Mouse (Mus musculus) splenic B cell, adult 2 months (primary cell): ENCODE measurements around the gene Hs6st3.

Experiments
- DNase-seq: peaks from one replicate; pipeline ENCODE4 v3.0.0-alpha.2; 2011; ENCODE audit warnings: low read depth, low spot score
- H3K27me3 ChIP-seq: 2 replicates; pipeline ENCODE4 v1.6.1; 2012; ENCODE audit warnings: mild to moderate bottlenecking, low read length, moderate library complexity, mixed read lengths; ENCODE audit not compliant: control insufficient read depth, poor library complexity, insufficient read depth, severe bottlenecking
- H3K36me3 ChIP-seq: 2 replicates; pipeline ENCODE4 v1.6.1; 2012; ENCODE audit warnings: mild to moderate bottlenecking, low read length, moderate library complexity, mixed read lengths; ENCODE audit not compliant: control insufficient read depth, poor library complexity, insufficient read depth, severe bottlenecking

Hs6st3 gene

DNA sequence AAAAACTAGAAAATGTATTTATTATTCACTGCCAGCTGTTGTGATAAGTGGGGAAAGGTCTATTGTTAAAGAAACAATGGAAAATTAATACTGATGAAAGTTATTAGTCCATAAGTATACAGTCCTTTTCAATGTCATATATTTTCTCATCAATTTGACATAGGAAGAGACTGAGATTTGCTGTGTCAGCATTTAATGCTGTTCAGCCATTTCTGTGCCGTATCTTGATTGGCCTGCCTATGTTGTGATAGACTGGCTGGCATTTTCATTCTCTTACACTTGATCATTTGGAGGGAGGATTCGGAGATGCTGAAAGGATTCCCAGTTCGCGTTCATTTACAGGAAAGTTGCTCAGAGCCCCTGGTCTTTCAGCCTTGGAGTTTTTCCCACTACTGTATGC, 735.5 kb downstream of the Hs6st3 start:
- Histone ChIP-seq H3K27me3 (no peaks in the 10 kb centered on the region), H3K36me3 (no peaks in the 10 kb centered on the region)
- no peak for DNase-seq

GRCm38 (mm10) chr14:119892922-119893321, 754.8 kb downstream of the Hs6st3 start:
- Histone ChIP-seq H3K27me3 (no peaks in the 10 kb centered on the region), H3K36me3 (no peaks in the 10 kb centered on the region)
- no peak for DNase-seq

DNA sequence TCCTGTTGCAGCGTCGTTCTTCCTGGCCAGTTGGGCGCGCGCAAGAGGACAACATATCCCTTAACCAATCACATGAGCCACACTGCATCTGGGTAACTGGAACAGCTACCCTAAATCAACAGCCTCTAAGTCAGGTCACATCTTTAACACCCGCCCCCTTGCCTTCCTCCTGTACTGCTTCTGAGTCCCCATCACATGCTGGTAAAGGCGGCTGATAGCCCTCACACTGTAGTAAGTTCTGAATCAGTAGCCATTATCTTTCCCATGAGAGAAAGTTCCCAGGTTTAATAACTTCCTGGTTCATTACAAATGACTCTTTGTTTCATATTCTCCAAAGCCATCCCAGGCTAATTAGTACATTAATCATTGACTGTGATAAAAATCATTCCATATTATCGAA, 757.0 kb downstream of the Hs6st3 start:
- no peaks in the 10 kb centered on the region for H3K36me3 ChIP-seq

GRCm38 (mm10) chr14:119895765-119896465, 757.8 kb downstream of the Hs6st3 start:
- H3K27me3 ChIP-seq: no peaks in the 10 kb centered on the region
- no peak for DNase-seq
- no peaks in the 10 kb centered on the region for H3K36me3 ChIP-seq

More for the DNA sequence above, 757.0 kb downstream of the Hs6st3 start:
- no peaks in the 10 kb centered on the region for H3K27me3 ChIP-seq
- DNase-seq: no peak

GRCm38 (mm10) chr14:119902486-119902885, 764.3 kb downstream of the Hs6st3 start:
- DNase-seq: no peak
- no peaks in the 10 kb centered on the region for H3K27me3 ChIP-seq
- no peaks in the 10 kb centered on the region for H3K36me3 ChIP-seq

DNA sequence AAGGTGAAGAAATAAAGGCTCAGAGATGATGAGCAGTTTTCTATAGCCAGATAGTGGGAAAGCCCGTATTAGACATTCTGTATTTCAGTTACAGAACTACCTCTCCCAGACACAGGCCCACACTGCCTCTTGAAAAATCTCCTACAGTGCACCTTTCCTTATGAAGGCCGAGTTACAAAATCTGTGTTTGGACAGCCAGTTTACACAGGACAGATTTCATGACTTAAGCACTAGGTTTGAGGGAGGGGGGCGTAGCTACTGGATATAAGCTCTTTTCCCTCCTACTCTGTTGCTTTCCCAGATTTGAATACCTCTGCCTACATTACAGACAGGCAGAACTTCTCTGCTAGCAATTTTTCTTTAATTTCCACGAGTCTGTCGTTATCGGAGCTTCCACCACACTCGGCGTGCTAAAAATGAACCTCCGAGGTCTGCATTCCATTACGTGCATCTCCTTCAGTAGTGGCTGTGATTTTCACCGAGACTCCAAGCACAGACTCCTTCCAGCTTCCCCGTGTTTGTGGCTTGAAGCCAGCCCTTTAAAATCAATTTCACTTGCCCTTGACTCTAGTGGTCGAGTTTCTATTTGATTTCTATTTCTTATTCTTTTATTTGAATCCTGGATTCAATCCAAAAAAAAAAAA, 770.0 kb downstream of the Hs6st3 start:
- DNase-seq: no peak

GRCm38 (mm10) chr14:119914508-119914907, 776.4 kb downstream of the Hs6st3 start:
- H3K27me3 ChIP-seq: no peaks in the 10 kb centered on the region
- DNase-seq: no peak
- no peaks in the 10 kb centered on the region for H3K36me3 ChIP-seq

More for the DNA sequence above, 770.0 kb downstream of the Hs6st3 start:
- Histone ChIP-seq H3K36me3 (no peaks in the 10 kb centered on the region), H3K27me3 (no peaks in the 10 kb centered on the region)

DNA sequence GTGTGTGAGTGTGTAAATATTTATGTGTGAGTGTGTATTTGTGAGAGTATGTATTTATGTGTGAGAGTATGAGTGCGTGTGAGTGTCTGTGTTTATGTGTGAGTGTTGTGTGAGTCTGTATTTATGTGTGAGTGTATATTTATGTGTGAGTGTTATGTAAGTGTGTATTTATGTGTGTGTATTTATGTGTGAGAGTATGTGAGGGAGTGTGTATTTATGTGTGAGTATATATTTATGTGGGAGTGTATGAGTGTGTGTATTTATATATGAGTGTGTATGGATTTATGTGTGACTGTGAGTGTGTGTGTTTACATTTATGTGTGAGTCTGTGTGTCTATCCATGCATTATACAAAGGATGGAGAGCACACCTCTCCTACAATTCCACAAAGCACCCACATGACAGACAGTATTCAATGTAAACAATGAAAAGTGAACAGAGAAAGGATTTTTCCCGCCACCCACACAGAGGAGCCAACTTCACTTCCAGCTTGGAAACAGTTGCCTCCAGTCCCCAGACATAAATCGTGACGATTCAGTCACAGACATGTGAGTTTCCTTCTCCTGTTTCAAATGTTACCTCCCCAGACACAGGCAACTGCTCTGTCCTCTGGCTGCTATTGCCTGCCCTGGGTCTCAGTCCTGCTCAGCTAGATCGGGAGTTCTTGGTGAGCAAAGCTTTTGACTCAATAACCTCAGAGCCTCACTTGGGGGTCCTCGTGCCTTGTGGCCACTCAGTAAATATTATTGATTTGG, 780.3 kb downstream of the Hs6st3 start:
- no peak for DNase-seq
- Histone ChIP-seq H3K36me3 (no peaks in the 10 kb centered on the region), H3K27me3 (no peaks in the 10 kb centered on the region)

GRCm38 (mm10) chr14:119919177-119919576, 781.0 kb downstream of the Hs6st3 start:
- no peak for DNase-seq
- Histone ChIP-seq H3K36me3 (no peaks in the 10 kb centered on the region), H3K27me3 (no peaks in the 10 kb centered on the region)
